Mouse (Mus musculus) limb, embryonic 15.5 days (tissue): Measurements from ENCODE around the gene Il5. TPM values are rescaled to one million over a fixed set of nuclear protein-coding genes. Genes with fewer than 3 reads are reported as not detected.

Source experiments
- ATAC-seq: fragments of 200-750 bp; cut with Nextera tagmentation; 2 replicates; pipeline ENCODE4 v1.8.0; 2017; ENCODE audit warnings: low read depth, moderate TSS enrichment; ENCODE audit not compliant: insufficient number of reproducible peaks, low FRiP score, low TSS enrichment
- H3K27ac ChIP-seq: fragments of 300-500 bp; sonication (generic); 2 replicates; pipeline ENCODE4 v1.5.1; 2015; ENCODE audit warnings: moderate library complexity, mild to moderate bottlenecking, inconsistent platforms
- H3K27me3 ChIP-seq: fragments of 300-500 bp; sonication (generic); 2 replicates; pipeline ENCODE4 v1.6.1; 2015; ENCODE audit warnings: inconsistent platforms
- H3K36me3 ChIP-seq: fragments of 300-500 bp; sonication (generic); 2 replicates; pipeline ENCODE4 v1.6.1; 2015; ENCODE audit warnings: inconsistent platforms
- H3K4me1 ChIP-seq: fragments of 300-500 bp; sonication (generic); 2 replicates; pipeline ENCODE4 v1.6.1; 2015; ENCODE audit warnings: inconsistent platforms
- H3K4me2 ChIP-seq: fragments of 300-500 bp; sonication (generic); 2 replicates; pipeline ENCODE4 v1.6.1; 2015; ENCODE audit warnings: mild to moderate bottlenecking, inconsistent platforms
- H3K4me3 ChIP-seq: fragments of 300-500 bp; sonication (generic); 2 replicates; pipeline ENCODE4 v1.5.1; 2015; ENCODE audit warnings: mild to moderate bottlenecking, inconsistent platforms
- H3K9ac ChIP-seq: fragments of 300-500 bp; sonication (generic); 2 replicates; pipeline ENCODE4 v1.6.1; 2015; ENCODE audit warnings: inconsistent platforms
- H3K9me3 ChIP-seq: fragments of 300-500 bp; sonication (generic); 2 replicates; pipeline ENCODE4 v1.6.1; 2016; ENCODE audit warnings: inconsistent platforms
- WGBS: fragments of 180-500 bp; shearing (Covaris S2); methylation state at CpG from one replicate; pipeline ENCODE4 v1.1.7; 2015; 5-methylcytosine and 5-hydroxymethylcytosine counted together
- polyA plus RNA-seq: library from polyadenylated mRNA; unstranded; fragments of >200 nt; fragmentation: Nextera tagmentation; extraction: Ambion mirVana; gene quantifications from 2 replicates; pipeline ENCODE4 v1.2.1, GENCODE M21; 2015

Gene Il5
- polyA plus RNA-seq, 1 experiment from 2014 or later, result not detected

- Histone ChIP-seq H3K4me2 (peak overlapping the region; percentile 66), H3K27ac (peak overlapping the region; percentile 91), H3K27me3 (no peaks in the 10 kb centered on the region), H3K4me3 (peak overlapping the region; percentile 34), H3K36me3 (no peaks in the 10 kb centered on the region), H3K4me1 (peaks cover 57% of the 10 kb centered on the region), H3K9me3 (no peaks in the 10 kb centered on the region), H3K9ac (0 out of 2 replicates have a peak overlapping the region, but pooled peaks have one; percentile 18)
- 3% methylated on average over 23 of the region's 23 CpGs for WGBS
- no peak for ATAC-seq
These were observed 42.4 kb downstream of the Il5 start for GRCm38 (mm10) chr11:53762827-53763495.

DNA sequence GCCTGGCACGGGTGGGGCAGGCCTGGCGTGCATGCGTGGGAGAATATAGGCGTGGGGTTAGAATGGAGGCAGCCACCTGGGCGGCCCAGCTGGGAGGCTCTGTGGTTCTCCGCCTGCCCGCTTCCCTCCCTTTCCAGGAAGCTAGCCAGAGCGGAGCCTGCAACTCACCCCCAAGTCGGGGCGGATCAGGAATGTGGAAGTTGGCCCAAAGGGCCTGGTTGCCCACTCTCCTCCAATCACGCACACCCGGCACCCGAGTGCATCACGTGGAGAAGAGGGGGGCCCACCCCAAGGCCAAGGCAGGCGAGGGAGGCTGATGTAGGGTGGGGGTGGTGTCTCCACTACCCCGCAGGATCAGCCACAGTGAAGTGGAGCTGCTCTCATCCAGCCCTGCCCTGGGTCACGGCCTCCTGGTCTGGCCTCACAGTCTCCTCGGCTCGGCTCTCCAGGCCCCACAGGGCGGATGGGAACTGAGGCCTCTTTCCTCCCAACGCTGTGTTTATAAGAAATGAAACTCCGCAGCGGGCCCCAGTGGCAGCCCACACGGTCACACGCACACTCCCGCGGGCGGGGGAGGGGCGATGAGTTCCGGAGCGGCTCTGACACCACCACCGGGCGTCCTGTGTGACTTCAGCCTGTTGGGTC, 43.0 kb downstream of the Il5 start:
- Histone ChIP-seq H3K4me3 (peak overlapping the region; percentile 34), H3K9ac (0 out of 2 replicates have a peak overlapping the region, but pooled peaks have one; percentile 18), H3K27me3 (no peaks in the 10 kb centered on the region), H3K27ac (peak overlapping the region; percentile 91), H3K36me3 (no peaks in the 10 kb centered on the region), H3K9me3 (no peaks in the 10 kb centered on the region), H3K4me2 (peak overlapping the region; percentile 66), H3K4me1 (peaks cover 55% of the 10 kb centered on the region)
- peak; percentile 85 for ATAC-seq
- WGBS, result under 1% methylated on average over 31 of the region's 33 CpGs

- H3K27ac ChIP-seq, result peak overlapping the region; percentile 91
- H3K4me1 ChIP-seq, result peaks cover 53% of the 10 kb centered on the region
- H3K27me3 ChIP-seq, result no peaks in the 10 kb centered on the region
- ATAC-seq, result no peak
- no peak overlapping the region for H3K9ac ChIP-seq
- H3K4me2 ChIP-seq, result peak overlapping the region; percentile 66; the same call in 1 of the 2 replicates
- no peaks in the 10 kb centered on the region for H3K36me3 ChIP-seq
- 45% methylated on average over 5 of the region's 5 CpGs for WGBS
- no peak overlapping the region for H3K4me3 ChIP-seq
- H3K9me3 ChIP-seq, result no peaks in the 10 kb centered on the region
These were observed 44.0 kb downstream of the Il5 start for GRCm38 (mm10) chr11:53764581-53764980.

DNA sequence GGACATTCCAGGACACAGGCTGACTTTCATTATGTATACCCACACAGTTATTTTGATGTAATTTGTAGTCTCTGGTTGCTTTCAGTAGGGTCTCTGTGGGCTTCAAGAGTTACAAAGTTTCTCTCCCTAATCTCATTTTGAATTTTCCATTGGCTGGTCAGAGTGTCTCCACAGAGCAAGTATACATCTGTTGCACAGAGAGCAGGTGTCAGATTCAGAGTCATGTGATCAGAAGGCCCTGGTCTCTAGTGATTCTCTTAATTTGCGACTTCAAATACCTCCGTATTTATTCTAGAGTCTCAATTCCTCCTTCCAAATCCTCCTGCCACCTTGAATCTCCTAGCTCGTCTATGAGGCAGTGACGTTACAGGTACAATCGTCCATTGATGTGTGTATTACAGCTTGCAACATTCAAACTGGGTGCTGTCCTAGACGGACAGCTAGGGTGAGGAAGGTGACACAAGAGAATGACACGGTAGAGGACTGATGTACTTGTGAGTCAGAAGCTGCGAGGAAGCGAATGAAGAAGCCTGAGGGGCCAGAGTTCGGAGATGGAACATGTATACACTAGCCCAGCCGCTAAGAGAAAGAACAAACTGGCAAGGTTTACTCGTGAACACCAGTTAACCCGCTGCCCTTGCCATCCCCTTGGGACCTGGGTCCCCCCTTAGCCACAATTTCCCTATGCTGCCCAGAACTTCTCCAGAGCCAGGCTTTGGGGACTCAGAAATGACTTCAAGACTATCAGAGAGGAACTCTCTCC, 48.0 kb downstream of the Il5 start:
- no peaks in the 10 kb centered on the region for H3K27me3 ChIP-seq
- no peak for ATAC-seq
- H3K27ac ChIP-seq, result no peak overlapping the region
- no peak overlapping the region for H3K4me2 ChIP-seq
- H3K9me3 ChIP-seq, result no peaks in the 10 kb centered on the region
- H3K9ac ChIP-seq, result no peak overlapping the region
- H3K4me3 ChIP-seq, result no peak overlapping the region
- WGBS, result 62% methylated on average over 13 of the region's 13 CpGs
- H3K4me1 ChIP-seq, result peaks cover 39% of the 10 kb centered on the region
- 0 out of 2 replicates have a peak, but pooled peaks cover 1% of the 10 kb centered on the region for H3K36me3 ChIP-seq

GRCm38 (mm10) chr11:53769185-53769576, 48.6 kb downstream of the Il5 start:
- Histone ChIP-seq H3K9ac (0 out of 2 replicates have a peak overlapping the region, but pooled peaks have one; percentile 17), H3K4me3 (peak overlapping the region; percentile 79), H3K27me3 (no peaks in the 10 kb centered on the region), H3K4me1 (peaks cover 33% of the 10 kb centered on the region), H3K9me3 (no peaks in the 10 kb centered on the region), H3K4me2 (peak overlapping the region; percentile 85), H3K27ac (peak overlapping the region; percentile 57; the same call in 1 of the 2 replicates), H3K36me3 (peaks cover 7% of the 10 kb centered on the region; the same call in 1 of the 2 replicates)
- WGBS, result 55% methylated on average over 12 of the region's 12 CpGs
- no peak for ATAC-seq

GRCm38 (mm10) chr11:53769760-53770124, 49.1 kb downstream of the Il5 start, which contains the start of gene Irf1:
Gene Irf1 (plus strand): TSS chr11:53770014.
- Histone ChIP-seq H3K4me3 (peak within 1 kb of the TSS; percentile 79), H3K4me2 (peak within 1 kb of the TSS; percentile 85), H3K9me3 (no peaks in the 10 kb centered on the region), H3K27ac (peak within 1 kb of the TSS; percentile 82), H3K4me1 (peaks cover 27% of the 10 kb centered on the region), H3K9ac (peak within 1 kb of the TSS; percentile 63), H3K36me3 (peaks cover 13% of the 10 kb centered on the region; the same call in 1 of the 2 replicates), H3K27me3 (no peaks in the 10 kb centered on the region)
- peak; percentile 88 for ATAC-seq
- WGBS, result under 1% methylated on average over 40 of the region's 40 CpGs

GRCm38 (mm10) chr11:53770125-53770791, 49.7 kb downstream of the Il5 start:
- Histone ChIP-seq H3K4me3 (peak overlapping the region; percentile 79), H3K9ac (peak overlapping the region; percentile 63), H3K9me3 (no peaks in the 10 kb centered on the region), H3K4me1 (peaks cover 26% of the 10 kb centered on the region), H3K36me3 (peaks cover 18% of the 10 kb centered on the region; the same call in 1 of the 2 replicates), H3K4me2 (peak overlapping the region; percentile 85), H3K27me3 (no peaks in the 10 kb centered on the region), H3K27ac (peak overlapping the region; percentile 82)
- ATAC-seq, result peak; percentile 66; the same call in 1 of the 2 replicates
- under 1% methylated on average over 74 of the region's 75 CpGs for WGBS

DNA sequence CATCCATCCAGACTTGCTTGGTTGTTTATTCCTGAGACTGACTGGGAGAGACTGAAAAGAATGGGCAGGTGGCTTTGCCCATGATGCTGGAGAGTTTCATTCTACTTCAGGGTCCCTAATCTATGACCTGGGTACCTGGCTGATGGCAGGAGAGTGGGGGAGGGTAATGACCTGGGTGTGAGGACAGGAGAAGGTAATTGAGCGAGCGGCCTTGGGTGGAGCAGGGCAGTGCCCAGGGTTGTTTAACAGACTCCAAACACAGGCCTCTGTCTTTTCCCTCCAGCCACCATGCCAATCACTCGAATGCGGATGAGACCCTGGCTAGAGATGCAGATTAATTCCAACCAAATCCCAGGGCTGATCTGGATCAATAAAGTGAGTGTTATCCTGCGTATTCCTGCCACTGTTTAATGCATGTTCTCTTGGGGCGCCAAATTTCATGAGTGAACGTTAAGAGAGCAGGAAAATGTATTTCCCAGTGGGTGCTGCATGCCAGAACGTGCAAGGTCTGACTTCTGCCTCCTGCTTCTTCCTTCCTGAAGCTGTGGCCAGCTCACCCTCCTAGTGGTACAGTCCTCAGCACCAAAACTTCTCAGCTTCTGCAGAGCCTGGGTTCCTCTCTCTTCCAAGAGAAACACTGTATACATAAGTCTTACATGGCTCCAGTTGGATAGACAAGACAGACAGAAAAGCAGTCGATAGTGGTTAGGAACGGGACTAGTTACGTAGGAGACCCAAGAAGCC, 50.6 kb downstream of the Il5 start:
- Histone ChIP-seq H3K9ac (no peak overlapping the region), H3K36me3 (peaks cover 26% of the 10 kb centered on the region), H3K27me3 (no peaks in the 10 kb centered on the region), H3K4me2 (peak overlapping the region; percentile 85), H3K4me3 (peak overlapping the region; percentile 79), H3K9me3 (no peaks in the 10 kb centered on the region), H3K4me1 (peaks cover 26% of the 10 kb centered on the region), H3K27ac (no peak overlapping the region)
- ATAC-seq, result no peak
- 78% methylated on average over 11 of the region's 11 CpGs for WGBS

- H3K9me3 ChIP-seq, result no peaks in the 10 kb centered on the region
- peaks cover 39% of the 10 kb centered on the region for H3K36me3 ChIP-seq
- peaks cover 26% of the 10 kb centered on the region for H3K4me1 ChIP-seq
- H3K27me3 ChIP-seq, result no peaks in the 10 kb centered on the region
- ATAC-seq, result no peak
- no peak overlapping the region for H3K27ac ChIP-seq
- no peak overlapping the region for H3K9ac ChIP-seq
- no peak overlapping the region for H3K4me3 ChIP-seq
- WGBS, result 76% methylated on average over 9 of the region's 9 CpGs
- no peak overlapping the region for H3K4me2 ChIP-seq
These were observed 51.9 kb downstream of the Il5 start for GRCm38 (mm10) chr11:53772536-53772935.

DNA sequence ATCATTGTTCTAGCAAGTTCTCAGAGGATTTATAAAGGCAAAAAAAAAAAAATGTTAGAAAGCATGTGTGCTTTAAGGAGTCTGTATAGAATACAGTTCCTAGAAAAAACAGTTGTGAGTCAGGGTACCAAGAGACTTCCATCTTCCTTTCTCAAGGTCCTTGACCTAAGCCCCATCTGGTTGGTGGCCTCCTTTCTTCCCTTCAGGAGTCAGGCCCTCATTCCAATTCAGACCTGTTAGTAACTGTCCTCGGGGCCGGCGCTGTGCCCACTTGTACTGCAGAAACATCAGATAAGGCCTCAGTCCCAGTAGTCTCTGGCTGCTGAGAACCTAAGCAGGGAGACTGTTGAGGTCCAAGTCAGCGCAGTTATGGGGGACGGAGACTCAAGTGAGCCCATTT, 52.5 kb downstream of the Il5 start, which contains the start of gene Gm17334:
TSS of gene Gm17334 (minus strand) at position 101 of the 400 bp plus-strand sequence.
- Histone ChIP-seq H3K27me3 (no peaks in the 10 kb centered on the region), H3K4me1 (peaks cover 26% of the 10 kb centered on the region), H3K36me3 (peaks cover 44% of the 10 kb centered on the region), H3K9ac (no peak within 1 kb of the TSS), H3K9me3 (no peaks in the 10 kb centered on the region), H3K27ac (no peak within 1 kb of the TSS), H3K4me3 (no peak within 1 kb of the TSS), H3K4me2 (no peak within 1 kb of the TSS)
- 95% methylated on average over 5 of the region's 5 CpGs for WGBS
- ATAC-seq, result no peak
